In genomic region chr12:116746401-116746800, GRCm38 (mm10) we compare ENCODE assay signal across 24 mouse cellular contexts.
DNase-seq lines count a peak whose midpoint lies in the region; ATAC-seq and TF ChIP-seq lines count a peak whose summit lies in the region.
"Had no signal": no experiment of that assay in that cellular context is flagged by ENCODE, and none has a peak within 500 bp of the region (broad histone marks: within the 10 kb centered on the region; RNA-seq: fewer than 3 reads in every experiment).

No protein-coding gene starts in this region.

- H3K27me3 ChIP-seq in intestine, postnatal 0 days (replicated peaks; ENCODE audit: control insufficient read depth, insufficient read depth, low read length): no peaks in the 10 kb centered on the region
- H3K27me3 ChIP-seq: embryonic facial prominence, embryonic 13.5 days; forebrain, embryonic 12.5 days had no signal

- H3K4me1 ChIP-seq in intestine, postnatal 0 days (replicated peaks; ENCODE audit: control insufficient read depth, insufficient read depth, low read length): no peaks in the 10 kb centered on the region
- H3K4me1 ChIP-seq: embryonic facial prominence, embryonic 13.5 days; forebrain, embryonic 12.5 days; heart, embryonic 10.5 days had no signal

- no peak for TF ChIP-seq CTCF in intestine, postnatal 0 days (IDR thresholded peaks at IDR 0.05; ENCODE audit: low read depth)

- DNase-seq in frontal cortex, postnatal 10 days (ENCODE audit: low spot score in 2 of 2): no peak
- peak; percentile 27 to 28 for DNase-seq in left cerebral cortex, adult 18-20 months (ENCODE audit: low spot score in 2 of 2)
- no peak for DNase-seq in left cerebral cortex, adult 11 months (ENCODE audit: low spot score)
- peak; percentile 61 for DNase-seq in right cerebral cortex, adult 18-20 months
- no peak for DNase-seq in right cerebral cortex, postnatal 4 days
- DNase-seq in thymus, postnatal 14 days: no peak
- DNase-seq: adrenal gland, adult 8-10 months; adrenal gland, postnatal 36 days; cerebellum, adult 11-12 months; cerebellum, adult 9-10 months; cerebellum, postnatal 36 days; gastrocnemius, adult 2 months; gastrocnemius, postnatal 25 days; heart, adult 18-20 months; heart, postnatal 10 days had no signal

- H3K36me3 ChIP-seq in intestine, postnatal 0 days (ENCODE audit: control insufficient read depth, insufficient read depth): no peaks in the 10 kb centered on the region
- H3K36me3 ChIP-seq: embryonic facial prominence, embryonic 13.5 days; forebrain, embryonic 12.5 days; G1E; heart, embryonic 10.5 days had no signal

- H3K4me2 ChIP-seq in intestine, postnatal 0 days (replicated peaks; ENCODE audit: low read depth): no peak overlapping the region
- H3K4me2 ChIP-seq: embryonic facial prominence, embryonic 13.5 days; forebrain, embryonic 12.5 days; hindbrain, embryonic 14.5 days had no signal

- H3K4me3 ChIP-seq in intestine, postnatal 0 days (ENCODE audit: low read depth, low read length): no peak overlapping the region
- H3K4me3 ChIP-seq: embryonic facial prominence, embryonic 13.5 days; forebrain, embryonic 12.5 days; gastrocnemius, adult 2 months; heart, embryonic 10.5 days had no signal

- H3K9ac ChIP-seq in intestine, postnatal 0 days (ENCODE audit: low read depth, low read length): no peak overlapping the region
- H3K9ac ChIP-seq: embryonic facial prominence, embryonic 13.5 days; forebrain, embryonic 12.5 days; hindbrain, embryonic 14.5 days had no signal

- peak; percentile 89 for ATAC-seq in frontal cortex, adult (ENCODE audit: low TSS enrichment)
- ATAC-seq in intestine, postnatal 0 days: no peak
- ATAC-seq: forebrain, embryonic 16.5 days; inflammation-experienced regulatory T-cells, adult 6 months had no signal

- H3K27ac ChIP-seq in intestine, postnatal 0 days (ENCODE audit: low read depth, low read length): no peak overlapping the region
- H3K27ac ChIP-seq: embryonic facial prominence, embryonic 13.5 days; forebrain, embryonic 12.5 days; gastrocnemius, adult 2 months; heart, embryonic 10.5 days; hindbrain, embryonic 14.5 days had no signal

- 81% methylated on average over 2 of the region's 2 CpGs for whole genome bisulfite sequencing in intestine, postnatal 0 days

- no peaks in the 10 kb centered on the region for H3K9me3 ChIP-seq in intestine, postnatal 0 days (ENCODE audit: control insufficient read depth)
- H3K9me3 ChIP-seq: embryonic facial prominence, embryonic 13.5 days; forebrain, embryonic 12.5 days; heart, embryonic 10.5 days had no signal

Comparison
In these comparisons a context has a peak if more than half of its experiments do, and no peak if none do; other contexts are left out.
1. DNase-seq: peak in left cerebral cortex, adult 18-20 months (2 of 2) and right cerebral cortex, adult 18-20 months (single experiment); none in frontal cortex, postnatal 10 days (0 of 2), left cerebral cortex, adult 11 months (single experiment), right cerebral cortex, postnatal 4 days (single experiment) and thymus, postnatal 14 days (single experiment).